Mouse (Mus musculus) embryo, embryonic 9.5 days (tissue): ENCODE measurements around the gene Adamtsl4.
"Not testable (repeated sequence)": the region's sequence is repeated elsewhere in the genome, so short reads cannot be mapped to it uniquely, and the experiment has no call there.

Experiments
- DNase-seq: peaks from one replicate; pipeline ENCODE4 v3.0.0-alpha.2; 2017; ENCODE audit errors: extremely low spot score

Adamtsl4 gene

DNA sequence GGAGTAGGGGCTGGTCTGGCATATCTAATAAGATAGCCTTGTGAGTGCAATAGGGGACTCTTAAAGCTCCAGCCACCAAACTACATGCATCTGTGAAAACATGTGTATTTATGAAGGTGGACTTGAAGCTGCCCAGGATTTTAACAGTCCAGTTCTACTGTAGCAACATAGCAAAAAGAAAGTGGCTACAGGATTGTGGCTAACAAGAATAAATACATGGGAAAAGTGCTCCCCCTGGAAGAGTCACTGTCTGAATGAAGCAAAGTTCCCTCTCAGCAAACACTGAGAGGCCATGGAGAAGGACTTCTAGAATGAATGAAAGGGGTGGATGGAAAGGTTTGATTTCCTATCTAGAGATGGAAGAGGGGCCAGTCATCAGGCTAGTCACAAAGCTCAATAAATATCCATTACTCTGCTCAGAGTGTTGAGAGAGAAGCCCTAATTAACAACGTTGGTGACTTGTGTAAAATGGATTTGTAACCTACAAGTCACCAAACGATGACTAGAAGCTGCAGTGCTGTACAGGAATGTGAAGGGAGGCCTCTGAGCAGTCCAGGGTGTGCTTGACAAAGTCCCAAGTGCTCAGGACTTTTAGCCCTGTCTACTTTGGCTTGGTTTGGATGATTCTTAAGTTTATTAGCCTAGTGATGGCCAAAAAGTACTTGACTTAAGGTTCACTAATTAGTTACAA is 26.8 kb downstream of the Adamtsl4 start:
- DNase-seq, result no peak

DNA sequence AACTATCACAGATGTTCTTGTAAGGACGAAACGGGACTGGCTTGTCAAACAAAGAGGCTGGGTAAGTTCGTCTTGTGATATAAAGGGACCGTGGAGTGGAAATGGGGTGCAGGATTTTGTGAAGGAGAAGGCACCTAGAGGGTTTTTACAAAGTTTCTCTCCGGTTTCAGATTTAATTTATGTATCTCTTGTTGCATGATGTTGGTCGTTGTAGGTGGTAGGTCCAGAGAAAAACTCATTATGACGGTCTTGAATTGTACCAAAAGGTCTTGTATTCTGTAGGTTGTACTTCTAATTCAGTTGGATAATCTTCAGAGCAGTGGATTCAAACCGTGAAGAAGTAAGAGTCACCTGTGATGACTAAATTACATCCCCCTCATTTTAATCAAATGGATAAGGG is 27.8 kb downstream of the Adamtsl4 start:
- DNase-seq, result no peak

DNA sequence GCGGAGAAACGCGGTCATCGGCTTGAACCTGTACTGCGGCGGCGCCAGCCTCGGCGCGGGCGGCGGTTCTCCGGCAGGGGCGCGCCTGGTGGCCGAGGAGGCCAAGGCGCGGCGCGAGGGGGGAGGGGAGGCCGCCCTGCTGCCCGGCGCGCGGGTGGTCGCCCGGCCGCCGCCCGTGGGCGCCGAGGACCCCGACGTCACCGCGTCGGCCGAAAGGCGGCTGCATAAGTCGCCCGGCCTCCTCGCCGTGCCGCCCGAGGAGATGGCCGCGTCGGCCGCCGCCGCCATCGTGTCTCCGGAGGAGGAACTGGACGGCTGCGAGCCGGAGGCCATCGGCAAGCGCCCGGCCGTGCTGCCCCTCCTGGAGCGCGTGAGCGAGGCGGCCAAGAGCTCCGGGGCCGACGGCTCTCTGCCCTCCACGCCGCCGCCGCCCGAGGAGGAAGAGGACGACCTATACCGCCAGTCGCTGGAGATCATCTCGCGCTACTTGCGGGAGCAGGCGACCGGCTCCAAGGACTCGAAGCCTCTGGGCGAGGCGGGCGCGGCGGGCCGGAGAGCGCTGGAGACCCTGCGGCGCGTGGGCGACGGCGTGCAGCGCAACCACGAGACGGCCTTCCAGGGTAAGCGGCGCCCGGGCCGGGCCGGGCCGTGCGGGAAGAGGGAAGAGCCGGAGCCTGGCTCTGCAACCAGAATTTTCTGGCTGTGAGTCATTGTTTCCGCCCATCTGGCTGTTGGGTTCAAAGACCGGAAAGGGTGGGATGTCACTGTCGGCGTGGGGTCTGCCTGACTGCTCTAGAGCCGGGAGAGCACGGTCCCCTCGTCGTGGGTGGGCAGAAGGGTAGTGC is 28.6 kb downstream of the Adamtsl4 start:
- peak; percentile 82 for DNase-seq

DNA sequence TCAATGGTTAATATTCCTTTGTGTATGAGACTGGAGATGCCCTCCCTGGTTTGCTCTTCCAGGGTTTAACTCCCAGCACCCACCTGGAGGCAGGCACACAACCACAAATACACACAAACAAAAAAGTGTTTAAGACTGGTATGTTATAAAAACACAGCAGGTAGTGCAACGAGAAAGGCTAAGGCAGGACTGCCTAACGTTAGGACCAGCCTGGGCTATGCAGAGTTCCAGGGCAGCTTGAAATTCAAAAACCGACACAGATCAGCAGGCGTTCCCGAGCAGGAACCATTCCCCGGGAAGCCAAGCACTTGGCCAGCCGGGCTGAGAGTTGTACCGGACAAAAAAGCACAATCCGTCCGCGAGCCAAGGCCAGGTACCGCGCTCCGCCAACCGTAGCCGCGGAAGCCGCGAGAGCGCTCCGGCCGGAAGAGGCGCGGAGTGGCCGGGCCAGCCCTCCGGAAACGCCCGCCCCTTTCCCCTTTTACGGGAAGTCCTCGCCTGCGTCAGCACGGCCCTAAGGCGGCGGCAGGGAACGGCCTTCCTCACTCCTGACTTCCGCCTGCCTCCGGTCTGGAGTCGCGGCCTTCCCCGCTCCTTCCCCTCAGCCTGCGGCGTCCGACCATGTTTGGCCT is 29.4 kb downstream of the Adamtsl4 start, which contains the start of gene Mcl1:
Gene Mcl1 (plus strand): TSS at position 553 of the 632 bp plus-strand sequence.
- peak; percentile 95 for DNase-seq

DNA sequence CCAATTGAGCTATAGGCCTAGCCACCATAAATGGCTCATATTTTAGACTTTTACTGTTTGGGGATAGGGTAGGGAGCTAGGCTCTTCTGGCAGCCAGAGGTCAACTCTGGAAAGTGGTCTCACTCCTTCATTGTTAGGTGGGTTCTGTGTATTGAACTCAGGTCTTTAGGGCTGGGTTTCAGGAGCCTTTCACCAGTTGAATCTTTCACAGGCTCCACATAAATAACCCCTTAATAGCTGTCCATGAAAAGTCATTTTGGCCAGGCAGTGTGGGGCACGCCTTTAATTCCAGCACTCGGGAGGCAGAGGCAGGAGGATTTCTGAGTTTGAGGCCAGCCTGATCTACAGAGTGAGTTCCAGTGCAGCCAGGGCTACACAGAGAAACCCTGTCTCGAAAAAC is 30.0 kb downstream of the Adamtsl4 start:
- no peak for DNase-seq

DNA sequence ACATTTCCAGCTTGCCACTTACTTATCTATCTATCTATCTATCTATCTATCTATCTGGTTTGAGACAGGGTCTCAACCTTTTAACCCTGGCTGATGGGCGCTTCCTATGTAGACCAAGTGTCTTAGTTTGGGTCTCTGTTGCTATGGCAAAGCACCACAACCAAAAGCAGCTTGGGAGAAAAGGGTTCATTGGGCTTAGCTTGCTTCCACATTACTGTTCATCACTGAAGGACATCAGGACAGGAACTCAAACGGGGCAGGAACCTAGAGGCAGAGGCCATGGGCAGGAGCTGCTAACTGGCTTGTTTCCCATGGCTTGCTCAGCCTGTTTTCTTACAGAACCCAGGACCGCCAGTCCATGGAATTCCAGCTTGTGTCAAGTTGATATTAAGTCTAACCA is 30.6 kb downstream of the Adamtsl4 start:
- DNase-seq, result no peak

DNA sequence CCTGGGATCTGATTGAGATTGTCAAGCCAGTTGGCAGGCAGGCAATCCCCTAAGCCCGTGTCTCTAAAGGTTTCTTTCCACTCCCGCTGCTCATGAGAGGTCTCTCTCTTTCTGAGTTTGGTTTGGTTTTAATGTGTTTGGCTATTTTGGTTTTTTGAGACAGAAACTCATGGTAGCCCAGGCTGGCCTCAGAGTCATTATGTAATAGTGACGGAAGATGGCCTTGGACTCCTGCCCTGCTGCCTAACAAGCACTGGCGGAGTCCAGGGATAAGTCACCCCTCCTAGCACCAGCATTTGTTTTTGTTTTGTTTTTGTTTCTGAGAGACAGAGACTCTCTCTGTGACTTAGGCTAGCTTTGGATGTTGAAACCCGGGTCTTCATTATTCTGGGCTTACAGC is 32.3 kb downstream of the Adamtsl4 start:
- DNase-seq, result no peak

DNA sequence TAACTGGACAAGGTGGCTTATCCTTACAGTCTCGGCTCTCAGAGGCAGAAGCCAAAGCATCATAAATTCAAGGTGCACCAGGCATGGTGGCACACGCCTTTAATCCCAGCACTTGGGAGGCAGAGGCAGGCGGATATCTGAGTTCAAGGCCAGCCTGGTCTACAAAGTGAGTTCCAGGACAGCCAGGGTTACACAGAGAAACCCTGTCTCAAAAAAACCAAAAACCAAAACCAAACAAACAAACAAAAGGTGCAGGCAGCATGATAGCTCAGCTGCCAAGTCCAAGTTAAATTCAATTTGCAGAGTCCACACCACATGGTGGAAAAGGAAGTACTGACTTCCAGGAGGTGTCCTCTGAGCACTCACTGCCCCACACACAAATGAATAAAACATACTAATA is 33.3 kb downstream of the Adamtsl4 start:
- not testable (repeated sequence) for DNase-seq

DNA sequence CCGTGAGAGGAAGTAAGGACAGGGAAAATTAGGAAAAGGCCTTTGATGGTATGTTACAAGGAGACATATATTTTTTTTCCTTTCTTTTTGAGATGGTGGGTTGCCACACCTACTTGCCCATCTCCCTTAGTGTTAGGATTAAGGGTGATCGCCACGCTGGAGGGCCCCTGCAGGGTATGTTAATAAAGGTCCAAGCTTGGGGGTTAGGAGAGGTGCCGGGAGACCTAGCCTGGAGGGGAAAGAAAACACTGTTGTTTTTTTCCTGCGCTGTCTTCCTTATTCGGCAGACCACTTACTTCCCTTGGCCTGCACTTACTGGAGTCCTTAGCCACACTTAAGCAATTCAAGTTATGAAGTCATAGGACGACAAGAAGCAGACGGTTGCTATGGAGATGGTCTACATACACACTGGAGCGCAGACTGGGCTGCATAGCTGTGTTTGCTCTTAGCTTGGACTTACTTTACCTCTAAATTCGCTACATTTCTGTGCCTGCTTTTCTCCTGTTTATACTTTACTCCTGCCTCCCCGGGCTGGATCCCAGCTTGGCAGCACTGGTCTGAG is 34.2 kb downstream of the Adamtsl4 start:
- DNase-seq, result no peak

DNA sequence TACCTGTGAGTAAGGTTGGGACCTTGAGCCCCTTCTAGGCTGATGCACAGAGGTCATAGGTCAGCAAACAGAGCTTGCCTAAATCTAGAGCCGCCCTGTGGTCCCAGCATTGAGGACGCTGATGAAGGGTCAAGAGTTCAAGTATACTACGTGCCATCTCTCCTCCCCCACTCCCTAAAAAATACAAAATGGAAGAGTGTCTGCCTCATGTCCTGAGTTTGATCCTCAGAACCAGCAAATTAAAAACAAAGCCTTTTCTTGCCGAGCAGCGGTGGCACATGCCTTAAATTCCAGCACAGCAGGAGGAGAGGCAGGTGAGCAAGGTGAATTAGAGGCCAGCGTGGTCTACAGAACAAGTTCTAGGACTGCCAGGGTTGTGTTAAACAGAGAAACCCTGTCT is 34.8 kb downstream of the Adamtsl4 start:
- DNase-seq, result no peak

DNA sequence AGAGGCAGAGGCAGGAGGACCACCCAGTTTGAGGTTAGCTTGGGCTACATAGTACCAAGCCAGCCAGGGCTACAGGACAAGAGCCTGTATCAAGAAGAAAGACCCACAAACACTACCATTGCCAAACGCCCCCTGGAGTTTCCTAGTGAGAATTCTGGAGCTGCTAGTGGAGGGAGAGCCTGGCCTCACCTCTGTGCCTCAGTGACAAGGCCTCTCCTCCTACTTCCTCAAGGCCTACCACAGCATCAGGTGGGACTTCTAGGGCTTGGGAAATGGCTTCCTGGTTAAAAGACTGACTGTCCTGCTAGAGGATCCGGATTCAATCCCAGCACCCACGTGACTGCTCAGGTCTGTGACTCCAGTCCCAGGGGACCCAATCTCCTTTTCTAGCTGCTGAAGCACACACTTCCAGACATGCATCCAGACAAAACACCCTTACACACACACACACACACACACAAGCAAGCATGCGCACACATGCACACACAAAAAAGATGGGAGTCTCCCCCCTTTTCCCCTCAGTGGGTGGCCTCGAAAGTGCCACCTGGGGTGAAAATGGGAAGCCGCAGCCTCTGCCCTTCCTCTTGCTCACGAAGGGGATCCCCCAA is 35.4 kb downstream of the Adamtsl4 start:
- DNase-seq, result no peak

DNA sequence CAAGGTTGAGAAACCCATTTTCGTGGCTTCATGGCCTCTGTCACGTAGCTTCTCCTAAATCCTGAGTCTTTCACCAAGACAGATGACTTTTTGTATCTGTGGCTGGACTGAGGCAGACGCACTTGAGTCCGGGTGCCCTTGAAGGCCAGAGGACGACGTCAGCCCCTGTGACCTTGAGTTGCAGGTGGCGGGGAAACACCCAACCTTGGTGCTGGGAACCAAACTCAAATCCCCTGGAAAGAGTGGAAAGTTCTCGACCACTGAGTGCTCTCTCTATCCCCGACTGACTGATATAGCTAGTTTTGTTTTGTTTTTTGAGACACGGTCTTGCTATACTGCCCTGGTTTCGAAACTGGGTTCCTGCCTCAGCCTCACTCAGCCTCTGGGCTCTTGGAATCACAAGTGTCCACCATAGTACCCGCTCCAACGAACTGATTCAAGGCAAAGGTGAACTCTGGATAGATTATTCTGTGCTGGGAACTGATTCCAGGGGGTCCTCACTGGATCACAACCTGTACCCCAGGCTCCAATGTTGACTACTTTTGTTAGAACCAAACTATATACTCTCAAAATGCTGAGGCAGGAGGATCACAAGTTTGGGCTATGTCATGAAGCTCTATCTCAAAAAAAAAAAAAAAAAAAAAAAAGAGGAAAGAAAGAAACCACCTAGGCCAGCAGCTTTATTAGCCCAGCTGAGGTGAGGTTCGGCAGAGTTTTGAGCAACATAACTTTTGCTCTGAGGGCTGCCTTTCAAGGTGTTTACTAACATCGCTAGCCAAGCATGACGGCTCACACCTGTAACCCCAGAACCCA is 36.1 kb downstream of the Adamtsl4 start:
- DNase-seq, result no peak

DNA sequence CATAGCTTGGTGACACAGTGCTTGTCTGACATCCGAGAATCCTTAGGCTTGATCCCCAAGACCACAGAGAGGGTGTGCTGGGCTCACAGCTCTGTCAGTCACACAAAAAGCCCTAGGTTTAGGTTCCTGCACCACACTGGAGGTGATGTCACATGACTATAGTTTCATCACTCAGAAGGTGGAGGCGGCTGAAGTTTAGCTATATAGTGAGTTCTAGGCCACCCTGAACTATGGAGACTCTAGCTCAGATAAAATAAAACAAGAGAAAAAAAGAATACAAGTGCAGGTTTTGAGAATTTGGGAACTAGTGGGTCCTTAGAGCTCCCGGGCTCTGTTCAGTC is 36.7 kb downstream of the Adamtsl4 start:
- DNase-seq, result no peak

DNA sequence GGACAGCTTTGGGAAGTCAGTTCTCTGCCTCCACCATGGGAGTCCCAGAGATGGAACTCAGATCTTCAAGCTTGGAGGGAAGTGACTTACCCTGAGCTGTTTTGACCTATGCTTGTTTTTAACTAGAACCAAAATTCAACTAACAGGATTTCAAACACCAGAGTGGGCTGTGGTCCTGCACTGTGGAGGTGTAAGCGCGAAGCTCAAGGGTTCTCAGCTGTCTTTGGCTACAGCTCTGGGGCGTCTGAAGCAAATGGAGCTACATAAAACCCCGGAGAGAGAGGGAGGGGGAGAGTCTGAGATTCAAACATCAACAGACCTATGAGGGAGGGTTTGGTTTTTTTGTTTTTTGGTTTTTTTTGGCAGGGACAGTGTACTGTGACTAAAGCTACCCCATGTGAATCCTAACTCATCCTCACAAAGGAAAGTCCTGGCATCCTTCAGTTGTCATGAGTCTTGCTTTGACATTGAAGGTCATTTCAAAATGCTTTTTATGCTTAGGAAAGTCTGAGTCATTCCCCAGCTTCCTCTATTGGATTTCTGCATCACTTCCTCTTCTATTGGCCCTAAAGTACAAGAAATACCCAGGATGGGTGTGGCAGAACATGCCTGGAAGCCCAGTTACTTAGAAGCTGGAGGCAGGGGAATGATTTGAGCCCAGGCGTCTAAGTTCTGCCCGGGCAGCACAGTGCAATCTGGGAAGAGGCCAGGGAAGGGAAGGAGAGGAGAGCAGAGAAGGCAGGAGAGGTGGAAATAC is 37.3 kb downstream of the Adamtsl4 start:
- DNase-seq, result no peak

DNA sequence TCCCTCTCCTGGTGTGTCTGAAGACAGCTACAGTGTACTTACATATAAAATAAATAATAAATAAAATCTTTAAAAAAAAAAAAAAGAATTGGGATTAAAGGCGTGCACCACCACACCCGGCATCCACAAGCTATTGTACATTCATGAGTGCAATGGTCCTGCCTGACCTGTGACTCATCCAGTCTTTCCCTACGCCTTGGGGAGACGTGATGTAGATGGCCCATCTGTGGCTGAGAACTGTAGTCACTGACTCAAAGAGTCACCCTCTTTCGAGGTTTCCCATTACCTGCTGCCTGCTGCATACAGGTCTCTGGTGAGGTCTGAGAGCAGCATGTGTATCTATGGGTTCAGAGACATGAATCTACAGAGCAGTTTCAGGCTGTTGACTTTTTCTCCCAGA is 39.7 kb downstream of the Adamtsl4 start:
- no peak for DNase-seq

DNA sequence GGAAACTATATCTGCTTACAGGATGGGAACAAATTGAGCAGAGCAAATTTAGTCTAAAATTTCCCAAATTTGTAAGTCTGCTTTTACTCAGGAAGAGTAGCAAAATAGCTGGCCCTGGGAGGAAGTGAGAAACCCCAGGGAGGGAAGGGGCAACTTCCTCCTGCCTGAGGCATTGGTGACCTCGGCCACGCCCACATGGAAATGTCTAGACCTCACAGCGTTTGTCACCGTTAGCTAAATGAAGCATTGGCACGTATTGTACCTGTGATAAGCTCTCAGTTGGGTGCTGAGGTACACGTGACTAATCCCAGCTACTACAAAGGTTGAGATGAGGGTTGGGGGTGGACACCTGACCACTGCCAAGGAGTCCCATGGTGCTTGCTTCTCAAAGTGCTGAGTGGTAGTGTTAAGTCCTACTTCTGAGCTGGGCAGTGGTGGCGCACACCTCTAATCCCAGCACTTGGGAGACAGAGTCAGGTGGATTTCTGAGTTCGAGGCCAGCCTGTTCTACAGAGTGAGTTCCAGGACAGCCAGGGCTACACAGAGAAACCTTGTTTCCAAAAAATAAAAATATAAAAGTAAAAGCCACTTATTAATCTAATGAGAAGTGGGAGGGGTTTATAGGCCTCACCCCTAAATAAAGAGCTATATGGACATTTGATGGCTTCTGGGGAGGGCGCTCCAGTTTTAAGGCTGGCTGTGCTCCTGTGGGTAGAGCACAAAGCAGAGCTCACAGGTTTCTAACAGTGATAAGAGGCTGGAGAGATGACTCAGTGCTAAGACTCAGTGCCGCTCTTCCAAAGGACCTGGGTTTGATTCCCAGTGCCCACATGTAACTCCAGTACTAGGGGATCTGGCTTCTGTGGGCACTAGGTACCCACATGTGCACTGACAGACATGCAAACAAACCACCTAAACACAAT is 42.1 kb downstream of the Adamtsl4 start:
- DNase-seq, result no peak

DNA sequence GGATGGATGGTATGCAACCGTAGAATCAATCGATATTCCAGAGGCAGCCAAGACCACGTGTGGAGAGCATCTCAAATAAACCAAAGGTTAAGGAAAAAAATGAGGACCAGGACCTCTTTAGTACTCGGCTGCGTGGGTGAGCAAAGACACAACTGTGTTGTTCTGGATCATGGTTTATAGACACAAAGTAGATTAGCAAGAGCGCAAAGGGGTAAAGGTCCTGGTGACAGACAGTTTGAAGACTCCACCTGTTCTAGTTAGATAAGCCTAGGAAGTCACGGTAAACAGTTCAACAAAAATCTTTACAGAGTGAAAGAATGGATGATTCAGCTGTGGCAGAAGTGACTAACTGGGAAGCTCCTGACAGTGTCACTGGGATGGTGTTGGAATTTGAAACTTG is 44.6 kb downstream of the Adamtsl4 start:
- no peak for DNase-seq

DNA sequence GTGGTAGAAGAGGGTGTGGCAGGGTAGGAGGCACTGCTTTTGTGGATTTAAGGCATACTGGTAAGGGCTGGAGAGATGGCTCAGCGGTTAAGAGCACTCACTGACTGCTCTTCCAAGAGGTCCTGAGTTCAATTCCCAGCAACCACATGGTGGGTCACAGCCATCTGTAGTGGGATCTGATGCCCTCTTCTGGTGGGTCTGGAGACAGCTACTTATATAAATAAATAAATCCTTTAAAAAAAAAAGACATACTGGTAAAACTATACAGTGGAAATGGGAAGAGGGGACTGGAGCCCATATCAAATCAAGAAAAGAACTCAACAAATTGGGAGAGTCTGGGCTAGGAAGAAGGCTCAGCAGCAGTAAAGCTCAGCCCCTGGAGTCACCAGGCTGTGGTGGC is 48.0 kb downstream of the Adamtsl4 start:
- no peak for DNase-seq

DNA sequence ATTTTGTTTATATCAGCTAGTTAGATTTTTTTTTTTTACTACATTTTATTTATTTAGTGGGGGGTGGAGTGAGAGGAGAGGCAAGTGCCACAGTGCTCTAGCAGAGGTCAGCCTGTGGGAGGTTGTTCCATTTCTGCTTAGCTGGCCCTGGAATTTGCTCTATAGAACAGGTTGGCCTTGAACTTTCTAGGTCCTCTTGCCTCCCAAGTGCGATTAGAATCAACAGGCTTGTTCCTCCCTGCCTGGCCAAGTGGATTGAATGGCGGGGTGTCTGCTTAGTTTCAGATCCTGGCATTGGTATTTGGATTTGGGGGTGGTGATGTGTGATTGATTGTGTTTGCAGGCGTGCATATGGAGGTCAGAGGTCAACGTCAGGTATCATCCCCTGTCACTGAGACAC is 51.6 kb downstream of the Adamtsl4 start:
- no peak for DNase-seq
